Mouse (Mus musculus) lung, postnatal 0 days (tissue): ENCODE measurements at regions not wholly inside any gene's neighbourhood (a gene's known extent, or its start where the extent isn't known, plus 50 kb on each side); places are given as distances from the start of the nearest gene placed in this dataset.

Source experiments
- ATAC-seq: fragments of 200-750 bp; cut with Nextera tagmentation; 2 replicates; pipeline ENCODE4 v1.8.0; 2017; ENCODE audit warnings: moderate library complexity
- DNase-seq: peaks from one replicate; pipeline ENCODE4 v3.0.0-alpha.2; 2016; ENCODE audit warnings: low spot score
- H3K27ac ChIP-seq: fragments of 300-500 bp; sonication (generic); 2 replicates; pipeline ENCODE4 v1.5.1; 2014; ENCODE audit warnings: antibody characterized with exemption, mild to moderate bottlenecking, low read length, mixed read lengths
- H3K27me3 ChIP-seq: fragments of 300-500 bp; sonication (generic); replicated peaks from 2 replicates; pipeline ENCODE4 v1.6.1; 2014; ENCODE audit warnings: low read length, mixed read lengths; ENCODE audit not compliant: insufficient read depth
- H3K36me3 ChIP-seq: fragments of 300-500 bp; sonication (generic); 2 replicates; pipeline ENCODE4 v1.6.1; 2014; ENCODE audit warnings: low read length, mixed read lengths; ENCODE audit not compliant: insufficient read depth
- H3K4me1 ChIP-seq: fragments of 300-500 bp; sonication (generic); 2 replicates; pipeline ENCODE4 v1.6.1; 2014; ENCODE audit warnings: antibody characterized with exemption, low read depth, low read length, mixed read lengths; ENCODE audit not compliant: insufficient read depth
- H3K4me2 ChIP-seq: fragments of 300-500 bp; sonication (generic); replicated peaks from 2 replicates; pipeline ENCODE4 v1.6.1; 2014; ENCODE audit warnings: low read depth, mild to moderate bottlenecking, low read length, moderate library complexity, mixed read lengths
- H3K4me3 ChIP-seq: fragments of 300-500 bp; sonication (generic); 2 replicates; pipeline ENCODE4 v1.5.1; 2014; ENCODE audit warnings: low read depth, low read length
- H3K9ac ChIP-seq: fragments of 300-500 bp; sonication (generic); replicated peaks from 2 replicates; pipeline ENCODE4 v1.6.1; 2014; ENCODE audit warnings: low read depth, mild to moderate bottlenecking
- H3K9me3 ChIP-seq: fragments of 300-500 bp; sonication (generic); 2 replicates; pipeline ENCODE4 v1.6.1; 2016; ENCODE audit warnings: low read length, mixed read lengths
- CTCF ChIP-seq: IDR thresholded peaks from 2 replicates; pipeline ENCODE4 v1.5.1; 2016; ENCODE audit warnings: antibody characterized with exemption, mild to moderate bottlenecking
- EP300 ChIP-seq: IDR thresholded peaks from 2 replicates; pipeline ENCODE4 v1.6.1; 2016; ENCODE audit warnings: antibody characterized with exemption, mild to moderate bottlenecking, control low read depth
- WGBS: fragments of 180-500 bp; shearing (Covaris S2); extraction: QIAGEN DNeasy Blood & Tissue Kit; methylation state at CpG from one replicate; pipeline ENCODE4 v1.1.7; 2014; 5-methylcytosine and 5-hydroxymethylcytosine counted together

DNA sequence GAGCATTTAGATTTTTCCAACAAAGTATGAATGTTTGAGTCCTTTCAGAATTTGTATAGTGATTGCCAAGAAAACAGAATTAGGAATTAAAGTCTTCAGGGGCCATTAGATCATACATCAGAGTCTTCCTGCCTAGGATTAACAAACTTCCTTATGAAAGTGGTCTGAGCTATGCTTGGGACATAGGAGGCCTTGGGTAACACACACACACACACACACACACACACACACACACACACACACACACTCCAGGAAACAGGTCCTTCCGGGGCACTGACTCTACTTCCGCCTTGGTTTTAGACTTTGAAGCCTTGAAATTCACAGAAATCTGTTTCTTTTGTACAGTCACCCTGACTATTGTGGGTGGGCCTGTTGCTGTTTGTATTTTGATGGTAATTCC lies 80.0 kb upstream of the Ddhd1 start:
- no peak for TF ChIP-seq CTCF
- no peak for TF ChIP-seq EP300
- H3K27me3 ChIP-seq: no peaks in the 10 kb centered on the region
- no peak overlapping the region for H3K4me3 ChIP-seq
- ATAC-seq: no peak
- H3K4me1 ChIP-seq: no peaks in the 10 kb centered on the region; the same call in 1 of the 2 replicates
- 69% methylated on average over 2 of the region's 2 CpGs for WGBS
- DNase-seq: no peak
- H3K4me2 ChIP-seq: no peak overlapping the region
- no peaks in the 10 kb centered on the region for H3K9me3 ChIP-seq
- no peaks in the 10 kb centered on the region for H3K36me3 ChIP-seq
- H3K9ac ChIP-seq: no peak overlapping the region
- H3K27ac ChIP-seq: no peak overlapping the region

DNA sequence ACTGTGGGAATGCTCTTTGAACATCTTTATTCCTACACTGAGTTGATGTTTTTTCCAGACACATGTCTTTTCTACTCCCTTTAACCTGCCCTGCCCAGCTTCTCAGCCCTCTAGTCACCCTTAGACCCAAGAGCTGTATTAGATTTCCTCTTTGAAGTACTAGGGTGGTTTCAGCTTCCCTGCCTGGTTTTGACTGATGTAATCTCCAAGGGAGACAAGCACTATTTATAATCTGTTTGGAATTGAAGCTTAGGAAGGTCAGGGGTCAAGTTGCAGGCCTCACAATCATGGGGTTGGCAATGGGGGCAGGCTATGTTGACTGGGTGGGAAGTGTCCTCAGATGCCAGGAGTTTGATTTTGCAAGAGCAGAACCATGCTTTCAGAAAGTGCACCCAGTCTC lies 81.7 kb upstream of the Ddhd1 start:
- TF ChIP-seq CTCF: no peak
- no peak for TF ChIP-seq EP300

DNA sequence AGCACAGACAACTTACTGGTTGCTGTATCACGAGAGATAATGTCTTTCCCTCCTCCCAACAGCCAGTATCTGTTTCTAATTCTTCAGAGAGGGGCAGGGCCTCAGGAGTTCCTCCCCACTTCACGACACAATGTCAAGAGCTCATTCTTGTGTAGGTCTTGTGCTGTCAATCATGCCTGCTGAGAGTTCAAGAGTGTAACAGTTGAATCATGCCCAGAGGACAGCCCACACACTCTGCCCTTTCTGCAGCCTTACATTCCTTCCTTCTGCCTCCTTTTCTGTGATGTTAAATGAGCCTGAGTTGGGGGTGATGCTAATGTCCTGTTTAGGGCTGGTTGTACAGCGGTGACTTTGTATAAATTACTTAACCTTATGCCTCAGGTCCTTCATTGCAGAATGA lies 82.7 kb upstream of the Ddhd1 start:
- Histone ChIP-seq H3K36me3 (no peaks in the 10 kb centered on the region), H3K27ac (no peak overlapping the region), H3K4me3 (no peak overlapping the region), H3K4me2 (no peak overlapping the region), H3K9me3 (no peaks in the 10 kb centered on the region), H3K9ac (no peak overlapping the region), H3K4me1 (no peaks in the 10 kb centered on the region; the same call in 1 of the 2 replicates), H3K27me3 (no peaks in the 10 kb centered on the region)
- ATAC-seq (peak; percentile 58; the same call in 1 of the 2 replicates), DNase-seq (peak; percentile 38)
- 34% methylated on average over 3 of the region's 3 CpGs for WGBS
- TF ChIP-seq CTCF: no peak
- no peak for TF ChIP-seq EP300

More for the DNA sequence above, 81.7 kb upstream of the Ddhd1 start:
- ATAC-seq (peak; percentile 32; the same call in 1 of the 2 replicates), DNase-seq (peak; percentile 25)
- Histone ChIP-seq H3K27ac (no peak overlapping the region), H3K27me3 (no peaks in the 10 kb centered on the region), H3K4me2 (no peak overlapping the region), H3K4me1 (no peaks in the 10 kb centered on the region; the same call in 1 of the 2 replicates), H3K9me3 (no peaks in the 10 kb centered on the region), H3K9ac (no peak overlapping the region), H3K36me3 (no peaks in the 10 kb centered on the region), H3K4me3 (no peak overlapping the region)

DNA sequence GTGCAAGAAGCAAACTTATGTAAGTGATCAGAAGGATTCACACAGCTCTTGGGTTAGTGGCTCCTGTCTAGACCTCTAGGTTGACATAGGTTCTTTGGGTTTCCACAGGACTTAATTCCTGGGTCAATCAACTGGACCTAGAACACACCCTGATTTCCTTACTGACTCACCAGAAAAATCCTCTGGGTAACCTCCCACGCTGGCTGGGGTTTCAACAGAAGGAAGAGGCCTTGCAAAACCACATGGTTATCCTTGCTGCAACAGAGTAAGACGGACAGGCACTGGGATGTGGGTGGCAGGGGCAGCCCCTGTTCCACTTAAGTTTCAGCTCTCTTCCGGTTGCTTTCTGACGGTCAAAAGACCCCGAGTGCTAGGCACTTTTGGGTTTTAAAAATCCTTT lies 88.2 kb upstream of the Ddhd1 start:
- Histone ChIP-seq H3K4me2 (no peak overlapping the region), H3K9ac (no peak overlapping the region), H3K4me1 (no peaks in the 10 kb centered on the region), H3K9me3 (no peaks in the 10 kb centered on the region), H3K27ac (no peak overlapping the region), H3K36me3 (no peaks in the 10 kb centered on the region), H3K4me3 (no peak overlapping the region), H3K27me3 (no peaks in the 10 kb centered on the region)
- DNase-seq (no peak), ATAC-seq (no peak)
- TF ChIP-seq EP300 (no peak), CTCF (no peak)
- WGBS: 81% methylated on average over 5 of the region's 5 CpGs

DNA sequence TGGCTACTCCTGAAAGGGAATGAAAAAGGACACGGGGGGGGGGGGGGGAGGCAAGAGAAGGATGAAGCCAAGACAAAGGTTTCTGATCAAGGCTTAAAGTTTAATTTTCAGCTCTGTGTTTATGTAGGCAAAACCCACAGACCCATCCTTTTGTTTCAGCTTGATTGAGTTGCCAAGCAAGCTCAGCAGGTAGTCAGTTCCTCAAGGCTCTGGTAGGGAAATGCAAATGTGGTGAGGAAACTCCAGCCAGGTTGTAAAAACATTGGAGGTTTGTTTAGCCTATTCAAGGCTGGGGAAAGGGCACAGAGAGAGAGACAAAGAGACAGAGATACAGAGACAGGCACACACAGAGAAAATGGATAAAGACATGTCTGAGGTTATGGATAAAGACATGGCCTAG lies 99.4 kb upstream of the Ddhd1 start:
- Histone ChIP-seq H3K4me2 (no peak overlapping the region), H3K9me3 (no peaks in the 10 kb centered on the region), H3K4me3 (no peak overlapping the region), H3K27me3 (no peaks in the 10 kb centered on the region), H3K9ac (no peak overlapping the region), H3K27ac (no peak overlapping the region), H3K4me1 (no peaks in the 10 kb centered on the region), H3K36me3 (no peaks in the 10 kb centered on the region)
- ATAC-seq (no peak), DNase-seq (no peak)
- TF ChIP-seq EP300: no peak
- no peak for TF ChIP-seq CTCF
- 0% methylated on average over 1 of the region's 1 CpGs for WGBS

DNA sequence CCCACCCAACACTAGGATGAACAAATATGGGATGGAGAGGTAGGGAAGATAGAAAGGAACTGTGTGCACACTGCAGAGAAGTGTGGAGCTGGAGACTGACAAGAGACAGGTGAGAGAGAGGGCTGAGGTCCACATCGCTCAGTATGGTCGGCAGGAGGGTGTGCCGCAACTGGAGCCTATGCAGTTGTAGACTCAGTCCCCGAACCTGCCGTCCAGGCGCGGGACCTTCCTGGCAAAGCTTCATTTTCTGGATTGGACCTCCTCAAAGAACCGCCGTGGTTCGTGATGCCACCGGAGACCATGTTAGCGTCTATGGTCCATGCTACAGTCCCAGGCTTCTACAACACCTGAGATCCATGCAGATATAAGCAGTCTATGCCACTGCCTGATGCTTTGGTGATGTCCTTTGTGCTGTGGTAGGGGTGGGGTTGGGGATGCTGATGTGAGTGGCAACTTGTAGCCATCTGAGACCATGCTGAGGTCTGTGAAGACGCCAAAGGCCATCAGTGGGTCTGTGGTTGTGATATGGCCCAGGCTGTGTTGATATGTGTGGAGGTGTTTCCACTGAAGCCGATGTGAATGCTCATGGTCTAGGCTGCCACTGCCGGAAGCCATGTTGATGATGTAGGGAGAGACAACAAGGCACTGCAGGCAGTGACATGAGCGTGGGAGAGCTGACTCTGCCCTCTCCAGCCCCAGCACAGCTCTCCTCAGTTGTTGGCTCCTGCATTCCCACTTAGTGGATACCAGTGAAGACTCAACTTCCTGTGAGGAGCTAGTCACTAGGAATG lies 103.1 kb upstream of the Ddhd1 start:
- H3K9ac ChIP-seq: no peak overlapping the region
- WGBS: 90% methylated on average over 16 of the region's 16 CpGs
- DNase-seq (no peak), ATAC-seq (no peak)
- TF ChIP-seq EP300: no peak
- H3K36me3 ChIP-seq: no peaks in the 10 kb centered on the region
- no peak overlapping the region for H3K4me2 ChIP-seq
- H3K4me1 ChIP-seq: no peaks in the 10 kb centered on the region
- no peak overlapping the region for H3K27ac ChIP-seq
- no peaks in the 10 kb centered on the region for H3K27me3 ChIP-seq
- no peaks in the 10 kb centered on the region for H3K9me3 ChIP-seq
- H3K4me3 ChIP-seq: no peak overlapping the region

DNA sequence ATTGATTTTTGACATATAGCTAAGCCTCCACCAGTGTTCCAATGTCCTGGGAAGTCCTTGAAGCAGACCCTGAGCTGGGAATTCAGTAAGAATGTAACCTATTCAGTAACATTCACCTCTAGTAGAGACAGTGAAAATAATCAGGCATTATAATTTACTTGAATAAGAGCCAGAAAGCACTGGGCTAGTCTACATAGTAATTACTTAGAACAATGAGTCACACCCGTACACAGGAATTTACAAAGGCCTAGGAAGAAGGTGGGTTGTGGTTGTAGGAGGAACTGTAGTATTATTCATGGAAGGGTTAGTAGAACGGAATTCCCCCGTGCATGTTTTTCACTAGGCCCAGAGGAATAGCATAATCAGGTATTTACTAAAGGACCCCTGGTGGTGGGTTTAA lies 106.3 kb upstream of the Ddhd1 start:
- no peak for DNase-seq
- 48% methylated on average over 3 of the region's 3 CpGs for WGBS
- no peaks in the 10 kb centered on the region for H3K27me3 ChIP-seq
- H3K9ac ChIP-seq: no peak overlapping the region
- H3K9me3 ChIP-seq: no peaks in the 10 kb centered on the region
- no peak overlapping the region for H3K4me3 ChIP-seq
- H3K4me1 ChIP-seq: no peaks in the 10 kb centered on the region
- TF ChIP-seq EP300 (no peak), CTCF (no peak)
- ATAC-seq: no peak
- no peaks in the 10 kb centered on the region for H3K36me3 ChIP-seq
- no peak overlapping the region for H3K27ac ChIP-seq
- H3K4me2 ChIP-seq: no peak overlapping the region
